8 mouse cellular contexts compared by ENCODE assay signal in genomic region chr9:95598179-95598721, GRCm38 (mm10). TPM values are rescaled to one million over a fixed set of nuclear protein-coding genes. Genes with fewer than 3 reads are reported as not detected.
DNase-seq lines count a peak whose midpoint lies in the region; ATAC-seq and TF ChIP-seq lines count a peak whose summit lies in the region.

No protein-coding gene starts in this region.

- no peaks in the 10 kb centered on the region for H3K9me3 ChIP-seq in lung, embryonic 16.5 days (ENCODE audit: control insufficient read depth, low read length)
- H3K9me3 ChIP-seq in intestine, embryonic 14.5 days (ENCODE audit: control insufficient read depth, low read length) = no peaks in the 10 kb centered on the region

- peak overlapping the region; percentile 5 for H3K4me3 ChIP-seq in lung, embryonic 16.5 days (ENCODE audit: low read length)
- H3K4me3 ChIP-seq in intestine, embryonic 14.5 days (ENCODE audit: low read depth, low read length) = peak overlapping the region; percentile 15
- peak overlapping the region; percentile 9; the same call in 1 of the 2 replicates for H3K4me3 ChIP-seq in olfactory bulb, adult 2 months (ENCODE audit: insufficient read depth, low read depth, low read length)

- no peak overlapping the region for H3K27ac ChIP-seq in lung, embryonic 16.5 days (ENCODE audit: low read length)
- H3K27ac ChIP-seq in intestine, embryonic 14.5 days (ENCODE audit: low read depth) = no peak overlapping the region
- no peak overlapping the region for H3K27ac ChIP-seq in olfactory bulb, adult 2 months (ENCODE audit: insufficient read depth, low read depth, low read length)

- WGBS in lung, embryonic 16.5 days = 27% methylated on average over 19 of the region's 19 CpGs
- WGBS in intestine, embryonic 14.5 days = 31% methylated on average over 19 of the region's 19 CpGs
- WGBS in olfactory bulb, adult 2 months = 52% methylated on average over 19 of the region's 19 CpGs

- ATAC-seq in frontal cortex, adult (ENCODE audit: low TSS enrichment) = peak; percentile 23
- ATAC-seq in lung, embryonic 16.5 days (ENCODE audit: low read depth) = no peak
- no peak for ATAC-seq in intestine, embryonic 14.5 days (replicated peaks; ENCODE audit: low FRiP score, low TSS enrichment, low read depth)

- H3K36me3 ChIP-seq in lung, embryonic 16.5 days (ENCODE audit: control insufficient read depth, insufficient read depth, low read length) = no peaks in the 10 kb centered on the region
- no peaks in the 10 kb centered on the region for H3K36me3 ChIP-seq in intestine, embryonic 14.5 days (ENCODE audit: control insufficient read depth, insufficient read depth, low read length)

- DNase-seq in frontal cortex, postnatal 36 days (ENCODE audit: low spot score in 2 of 2) = no peak
- DNase-seq in lung, postnatal 14 days = no peak
- no peak for DNase-seq in intestine, embryonic 14.5 days (ENCODE audit: low spot score)
- no peak for DNase-seq in left cerebral cortex, adult 9 months (ENCODE audit: low spot score in 2 of 2)
- DNase-seq in urinary bladder, postnatal 25 days (ENCODE audit: low spot score) = no peak

- no peak for TF ChIP-seq CTCF in olfactory bulb, adult 2 months (IDR thresholded peaks at IDR 0.05; ENCODE audit: insufficient read depth, low read depth, low read length)

- H3K4me1 ChIP-seq in lung, embryonic 16.5 days (replicated peaks; ENCODE audit: control insufficient read depth, insufficient read depth, low read length) = no peaks in the 10 kb centered on the region
- H3K4me1 ChIP-seq in intestine, embryonic 14.5 days (replicated peaks; ENCODE audit: control insufficient read depth, insufficient read depth, low read length) = peaks cover 6% of the 10 kb centered on the region; the same call in 1 of the 2 replicates
- H3K4me1 ChIP-seq in olfactory bulb, adult 2 months (ENCODE audit: control insufficient read depth, insufficient read depth, low read length) = 0 out of 2 replicates have a peak, but pooled peaks cover 3% of the 10 kb centered on the region

- H3K27me3 ChIP-seq in lung, embryonic 16.5 days (ENCODE audit: control insufficient read depth, insufficient read depth, low read depth, low read length) = no peaks in the 10 kb centered on the region
- no peaks in the 10 kb centered on the region for H3K27me3 ChIP-seq in intestine, embryonic 14.5 days (replicated peaks; ENCODE audit: control insufficient read depth, insufficient read depth, low read length)

- no peak overlapping the region for H3K9ac ChIP-seq in lung, embryonic 16.5 days (ENCODE audit: low read length)
- H3K9ac ChIP-seq in intestine, embryonic 14.5 days (ENCODE audit: low read length) = no peak overlapping the region

- H3K4me2 ChIP-seq in lung, embryonic 16.5 days (ENCODE audit: low read depth, low read length) = peak overlapping the region; percentile 41
- H3K4me2 ChIP-seq in intestine, embryonic 14.5 days (ENCODE audit: low read length) = peak overlapping the region; percentile 48

- TF ChIP-seq POLR2A in olfactory bulb, adult 2 months (IDR thresholded peaks at IDR 0.05; ENCODE audit: insufficient read depth, low read depth, low read length) = no peak

RNA-seq across cellular contexts. Expression of gene Paqr9, which starts 38.8 kb away (rescaled TPM):
- 0.03 and 0.09 TPM in 2 replicates for polyA plus RNA-seq in lung, embryonic 16.5 days (2015; fragmentation: Nextera tagmentation; extraction: Ambion mirVana)
- polyA plus RNA-seq in intestine, embryonic 14.5 days (2014; fragmentation: Nextera tagmentation; extraction: Ambion mirVana) = 0.05 and 0.11 TPM in 2 replicates
- not detected in 2 replicates for polyA plus RNA-seq in olfactory bulb, adult 2 months (2012; ENCODE audit: insufficient read depth, insufficient read length, low replicate concordance, missing spikeins)

RNA-seq across cellular contexts. Expression of gene Pcolce2, which starts 39.2 kb away (rescaled TPM):
- polyA plus RNA-seq in lung, embryonic 16.5 days (2015; fragmentation: Nextera tagmentation; extraction: Ambion mirVana) = 8.7 and 9.3 TPM in 2 replicates
- polyA plus RNA-seq in intestine, embryonic 14.5 days (2014; fragmentation: Nextera tagmentation; extraction: Ambion mirVana) = 0.69 and 1.1 TPM in 2 replicates
- not detected in 2 replicates for polyA plus RNA-seq in olfactory bulb, adult 2 months (2012; ENCODE audit: insufficient read depth, insufficient read length, low replicate concordance, missing spikeins)
